Mouse (Mus musculus): ENCODE measurements around the gene Scarf2.

GRCm38 (mm10) chr16:17826500-17826899 is 29.4 kb downstream of the Scarf2 start:
- TF ChIP-seq CTCF (IDR thresholded peaks at IDR 0.05; ENCODE audit: control insufficient read depth, insufficient read depth, low read length) (no peak), POLR2A (IDR thresholded peaks at IDR 0.05; ENCODE audit: borderline replicate concordance, control insufficient read depth, low read depth, low read length) (no peak)

Measured in bone marrow, adult 2 months (tissue).